Mouse (Mus musculus) spleen, postnatal 14 days (tissue): ENCODE results near the gene Gramd1c.

Source experiments
- DNase-seq, 2 experiments: peaks; one replicate each; pipeline ENCODE4 v3.0.0; 2021 to 2022; ENCODE audit warnings: low spot score in 2 of 2

The Gramd1c gene

DNA sequence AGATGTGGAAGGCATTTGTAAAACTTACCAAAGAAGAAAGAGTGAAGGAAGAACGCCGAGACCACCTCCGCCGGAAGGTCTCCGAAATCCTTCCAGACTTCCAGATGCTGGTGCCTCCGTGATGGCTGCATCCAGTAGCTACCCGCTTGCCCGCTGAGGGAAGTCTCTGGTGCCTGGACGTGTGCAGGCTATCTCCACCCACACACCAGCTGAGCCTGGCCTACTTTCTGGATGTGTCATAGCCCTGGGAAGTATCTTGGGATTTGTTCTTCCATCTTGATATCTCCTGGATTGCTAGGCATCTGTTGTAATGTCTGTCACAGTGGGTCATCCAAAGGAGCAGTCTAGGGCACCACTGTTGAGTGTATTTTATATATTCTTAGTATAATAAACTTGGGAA lies 99.9 kb downstream of the Gramd1c start:
- DNase-seq, result no peak

DNA sequence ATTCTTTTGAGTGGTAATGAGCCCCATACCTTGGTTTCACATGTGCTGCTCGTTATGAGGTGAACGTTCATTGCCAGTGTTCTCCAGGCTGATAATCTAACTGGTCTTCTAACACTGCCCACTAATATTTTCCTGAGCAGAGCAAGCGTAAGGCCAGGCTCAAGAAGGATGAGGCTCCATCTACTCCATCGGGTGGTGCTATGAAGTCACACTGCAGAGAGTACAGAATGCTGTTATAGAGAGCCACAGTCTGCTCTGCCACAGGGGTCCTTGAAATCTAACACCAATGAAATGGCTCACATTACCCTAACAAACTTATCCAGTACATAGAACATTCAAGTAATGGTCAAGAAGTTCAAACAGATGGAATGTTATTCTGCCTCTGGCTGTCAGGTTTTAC lies 105.1 kb downstream of the Gramd1c start:
- no peak for DNase-seq

DNA sequence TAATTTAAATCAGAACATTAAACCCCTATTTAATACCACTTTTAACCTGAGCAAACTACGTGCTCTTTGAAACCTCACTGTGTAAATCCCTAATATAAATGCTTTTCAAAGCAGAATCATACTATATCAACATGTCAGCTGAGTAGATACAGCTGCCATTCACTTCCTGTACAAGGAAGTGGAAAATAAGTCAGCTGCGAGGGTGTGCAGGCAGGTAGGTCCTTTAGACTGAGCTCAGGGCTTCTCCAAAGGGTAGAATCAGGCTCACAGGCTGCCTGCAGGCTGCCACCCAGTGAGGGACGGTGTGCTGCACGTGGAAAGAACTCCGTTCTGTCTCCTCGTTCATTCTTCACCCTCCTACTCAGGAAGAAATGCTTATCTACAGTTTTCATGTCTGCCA lies 108.2 kb downstream of the Gramd1c start:
- DNase-seq, result no peak

DNA sequence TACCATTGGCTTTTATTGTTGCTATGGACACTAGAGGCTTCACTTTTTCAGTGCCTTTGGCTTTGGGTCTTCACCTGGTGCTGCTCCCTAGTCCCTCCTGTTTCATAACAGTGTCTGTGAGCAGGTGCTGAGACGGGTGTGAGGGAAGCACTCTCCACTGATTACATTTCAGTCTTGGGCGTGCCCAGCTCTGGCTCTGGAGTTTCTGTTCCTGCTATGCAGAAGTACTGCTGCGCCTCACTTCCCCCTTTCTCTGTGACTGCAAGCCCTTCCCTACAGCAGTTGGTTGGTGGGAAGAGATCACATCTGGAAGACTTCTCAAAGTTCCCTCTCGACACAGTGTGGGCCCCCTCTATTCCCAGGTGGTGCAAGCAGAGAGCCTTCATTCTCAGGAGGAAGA lies 111.6 kb downstream of the Gramd1c start:
- DNase-seq, result peak in 1 of 2 experiments; percentile 43

DNA sequence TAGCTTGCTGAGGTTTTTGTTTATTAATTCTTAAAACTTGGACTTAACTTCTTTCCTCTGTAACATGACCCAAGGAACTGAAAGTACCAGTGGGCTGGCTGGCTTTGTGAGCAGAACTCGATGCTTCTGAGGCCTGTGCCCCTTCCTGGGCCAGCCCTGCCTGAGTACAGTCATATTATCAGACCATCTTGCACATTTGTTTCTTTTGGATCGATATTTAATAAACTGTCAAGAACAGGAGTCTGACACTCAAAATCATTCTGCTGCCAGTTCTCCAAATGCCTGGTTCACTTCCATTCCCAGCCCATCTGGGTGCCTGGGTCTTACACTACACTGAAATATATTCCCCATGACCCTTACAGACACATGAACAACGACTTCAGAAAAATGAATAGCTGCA lies 117.3 kb downstream of the Gramd1c start:
- DNase-seq, result no peak

DNA sequence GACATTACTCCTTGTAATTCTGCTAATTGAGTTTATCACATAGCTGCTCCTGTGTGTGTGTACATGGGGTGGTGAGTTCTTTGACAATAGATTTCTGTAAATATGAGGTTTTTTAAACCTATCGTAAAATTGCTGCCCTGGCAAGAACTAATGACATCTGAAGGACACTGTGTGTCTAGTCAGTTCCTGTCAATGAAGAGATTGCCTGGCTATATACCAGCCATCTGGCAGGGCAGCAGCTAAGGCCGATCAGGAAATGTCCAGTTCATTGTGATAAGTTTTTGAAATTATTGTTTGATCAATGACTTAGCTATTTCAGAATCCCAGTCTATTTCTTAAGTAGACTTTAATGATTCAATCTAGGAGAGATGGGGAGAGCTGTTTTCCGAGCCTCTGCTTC lies 117.8 kb downstream of the Gramd1c start:
- DNase-seq, result no peak

DNA sequence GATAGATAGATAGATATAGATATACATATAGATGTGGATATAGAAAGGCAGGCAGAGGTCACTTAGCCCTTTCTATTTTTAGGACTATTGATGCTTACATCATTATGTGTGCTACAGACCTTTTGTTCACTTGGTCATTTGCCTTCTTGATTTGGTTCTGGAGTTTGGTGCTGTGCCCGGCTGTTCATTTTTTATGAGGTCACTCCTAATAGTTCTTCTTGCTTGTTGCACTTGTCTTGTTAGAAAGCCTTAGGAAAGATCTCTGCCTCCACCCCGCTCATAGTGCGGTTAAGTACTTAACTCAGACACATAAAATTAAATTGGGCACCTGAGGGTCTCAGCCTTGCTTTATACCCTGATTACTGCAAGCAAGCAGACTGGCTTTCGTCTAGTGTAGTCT lies 122.3 kb downstream of the Gramd1c start:
- DNase-seq, result no peak

DNA sequence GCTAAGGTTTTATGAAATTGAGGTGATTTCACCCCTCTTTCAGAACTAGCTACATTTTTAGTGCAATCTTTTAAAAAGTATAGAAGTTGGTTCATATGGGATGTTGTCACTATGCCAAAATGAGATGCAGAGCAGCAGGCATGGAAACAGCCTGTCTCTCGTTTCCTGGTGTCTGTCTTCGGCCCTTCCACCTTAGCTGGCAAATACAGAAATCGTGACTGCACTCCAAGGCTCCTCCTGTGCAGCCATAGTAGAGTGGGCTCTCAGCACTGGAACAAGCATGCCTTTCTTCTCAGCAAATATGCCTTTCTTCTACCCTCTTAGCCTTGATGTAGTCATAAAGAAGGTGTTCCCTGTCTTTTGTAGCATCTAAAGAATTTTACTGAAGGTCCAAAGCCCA lies 127.3 kb downstream of the Gramd1c start:
- DNase-seq, result no peak

DNA sequence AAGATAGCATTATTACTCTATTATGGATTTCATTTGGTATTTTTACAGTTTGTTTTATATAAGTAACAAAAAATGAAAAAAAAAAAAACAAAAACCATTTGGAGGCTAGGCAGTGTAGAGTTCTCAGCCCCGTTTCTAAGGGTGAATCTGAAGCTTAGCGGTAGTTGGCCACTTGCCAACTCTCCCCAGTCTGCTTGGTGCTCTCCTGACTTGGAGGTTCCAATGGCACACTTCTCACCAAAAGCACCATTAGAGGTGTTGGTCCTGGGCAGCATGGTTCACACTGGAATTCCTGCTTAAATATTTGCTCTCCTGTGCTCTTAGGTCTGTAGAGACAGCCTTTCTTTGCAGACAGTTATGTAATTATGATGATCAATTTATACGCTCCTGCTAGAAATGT lies 127.8 kb downstream of the Gramd1c start:
- DNase-seq, result no peak

DNA sequence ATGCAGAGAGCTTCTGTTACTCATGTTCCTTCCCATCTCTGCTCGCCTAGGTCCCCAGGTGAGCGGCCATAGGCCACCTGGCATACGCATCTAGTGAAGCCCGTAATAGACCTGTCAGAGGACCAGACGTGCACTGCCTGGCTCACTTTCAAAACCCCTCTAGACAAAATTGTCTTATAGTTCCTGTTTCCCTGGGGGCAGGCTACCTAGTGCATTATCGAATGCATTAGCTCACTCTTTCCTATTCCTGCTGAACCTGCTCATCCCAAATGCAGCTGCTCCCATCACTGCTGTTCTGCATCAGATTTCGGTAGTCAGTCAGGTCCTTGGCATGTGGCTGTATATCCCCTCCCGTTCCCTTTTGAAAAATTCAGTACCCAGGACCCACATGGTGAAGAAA lies 128.3 kb downstream of the Gramd1c start:
- no peak for DNase-seq

DNA sequence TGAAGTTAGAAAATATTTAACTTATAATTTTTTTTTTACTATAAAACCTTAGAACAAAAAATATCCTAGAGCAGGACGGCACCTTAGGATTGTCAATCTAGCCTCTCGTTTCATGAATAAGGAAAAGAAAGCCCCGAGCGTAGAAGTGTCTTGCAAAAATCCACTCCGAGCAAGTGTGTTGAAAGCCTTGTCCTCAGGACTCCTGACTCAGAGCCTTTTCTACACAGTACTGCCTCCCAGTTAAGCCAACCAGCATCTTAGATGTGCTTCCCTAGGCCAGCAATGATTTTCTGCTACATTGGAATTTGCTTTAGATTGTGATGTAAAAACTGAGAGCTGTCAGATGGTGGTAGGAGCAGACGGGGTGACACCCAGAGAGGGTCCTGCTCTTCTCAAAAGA lies 130.1 kb downstream of the Gramd1c start:
- no peak for DNase-seq

DNA sequence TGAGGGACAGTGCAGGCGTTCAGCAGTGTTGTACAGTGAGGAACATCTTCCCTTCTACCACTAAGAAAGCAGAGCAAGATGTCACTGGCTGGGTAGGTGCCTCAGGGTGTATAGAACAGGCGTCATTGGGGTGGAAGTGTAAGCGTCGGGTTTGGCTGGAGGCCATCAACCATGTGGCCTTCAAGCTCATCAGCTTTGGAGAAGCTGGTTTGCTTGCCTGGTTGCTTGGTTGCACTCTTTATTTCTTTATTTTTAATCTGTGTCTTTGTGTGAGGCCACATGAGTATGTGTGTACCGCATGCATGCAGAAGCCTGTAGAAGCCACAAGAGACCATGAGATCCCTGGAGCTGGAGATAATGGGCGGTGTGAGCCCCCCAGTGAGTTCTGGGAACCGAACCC lies 130.8 kb downstream of the Gramd1c start:
- no peak for DNase-seq

DNA sequence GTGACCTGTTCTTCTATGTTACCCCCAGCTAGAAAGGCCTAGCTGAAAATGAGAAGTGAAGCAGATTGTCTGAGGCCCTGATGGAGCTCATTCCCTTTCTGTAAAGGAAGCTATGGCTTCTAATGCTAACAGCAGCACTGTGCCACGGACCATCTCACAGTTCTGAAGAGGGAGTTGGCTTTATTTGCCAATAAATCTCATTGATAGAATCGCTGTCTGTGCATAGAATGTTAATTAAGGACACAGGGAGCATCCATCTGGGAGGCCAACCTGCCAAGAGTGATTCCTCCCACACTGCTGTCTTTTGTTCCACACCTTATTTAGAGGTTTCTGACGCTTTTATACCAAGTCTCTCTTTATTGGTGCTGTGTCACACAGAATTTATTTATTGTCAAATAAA lies 131.6 kb downstream of the Gramd1c start:
- no peak for DNase-seq

DNA sequence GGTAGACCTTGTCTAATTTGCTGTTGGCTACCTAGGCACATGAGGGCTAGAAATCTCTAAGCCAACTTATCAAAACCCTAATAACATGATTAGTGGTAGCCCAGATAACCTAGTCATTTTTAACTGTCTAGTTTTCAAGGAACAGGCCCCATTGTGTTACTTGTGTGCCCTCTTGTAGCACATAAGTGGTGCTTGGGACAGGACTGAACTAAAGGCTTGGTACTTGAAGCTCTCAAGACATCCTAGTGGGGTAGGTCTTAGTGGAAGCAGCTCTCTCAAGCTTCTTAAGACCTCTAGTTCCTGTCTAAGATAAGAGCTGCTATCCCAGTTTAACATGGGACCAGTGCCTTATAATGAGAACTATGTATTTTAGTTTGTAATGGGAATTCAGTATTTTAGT lies 132.6 kb downstream of the Gramd1c start:
- DNase-seq, result no peak
